Mouse (Mus musculus) liver, embryonic 18 days (tissue): ENCODE measurements around the gene Ifi211. TPM values are rescaled to one million over a fixed set of nuclear protein-coding genes. Genes with fewer than 3 reads are reported as not detected.

Experiments used
- polyA plus RNA-seq: library from polyadenylated mRNA; depleted of rRNA; stranded (reverse); fragments of >200 nt; gene quantifications from 2 replicates; pipeline ENCODE4 v1.2.3, GENCODE M21; 2012; rRNA removed

Ifi211 gene
- 6.9 and 7.9 TPM in 2 replicates for polyA plus RNA-seq

DNA sequence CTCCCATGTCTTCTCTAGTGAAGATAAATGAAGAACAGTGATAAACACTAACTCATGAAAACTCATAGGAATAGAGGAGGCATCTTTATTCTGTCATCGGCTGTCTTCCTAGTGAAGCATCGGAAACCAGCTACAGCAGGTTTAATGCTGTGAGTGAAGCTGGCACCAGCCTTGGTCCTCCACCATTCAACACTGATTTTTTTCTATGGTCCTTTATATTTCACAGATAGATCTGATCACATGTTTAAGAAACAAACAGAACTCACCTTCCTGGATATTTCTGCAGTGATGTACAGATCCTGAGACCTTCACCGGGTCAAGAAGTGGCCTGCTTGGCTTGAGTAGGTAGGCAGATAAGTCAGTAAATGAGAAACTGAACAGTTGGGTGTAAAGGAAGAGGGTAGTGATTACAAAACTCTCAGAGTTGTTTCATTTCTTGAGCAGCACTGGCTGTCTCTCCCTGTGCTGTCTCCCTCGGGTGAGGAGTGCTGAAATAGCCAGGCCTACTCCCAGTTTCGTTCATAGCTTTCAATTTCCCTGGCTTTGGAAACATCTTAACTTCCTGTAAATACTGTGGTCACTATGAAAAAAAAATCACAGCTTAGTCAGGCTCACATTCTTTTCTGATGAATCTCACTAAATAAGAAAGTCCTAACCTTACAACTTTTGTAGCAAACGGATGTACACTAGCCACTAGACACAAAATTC lies at the start of gene Ifi211:
Ifi211 (minus strand) TSS at position 499 of the 708 bp plus-strand sequence.

DNA sequence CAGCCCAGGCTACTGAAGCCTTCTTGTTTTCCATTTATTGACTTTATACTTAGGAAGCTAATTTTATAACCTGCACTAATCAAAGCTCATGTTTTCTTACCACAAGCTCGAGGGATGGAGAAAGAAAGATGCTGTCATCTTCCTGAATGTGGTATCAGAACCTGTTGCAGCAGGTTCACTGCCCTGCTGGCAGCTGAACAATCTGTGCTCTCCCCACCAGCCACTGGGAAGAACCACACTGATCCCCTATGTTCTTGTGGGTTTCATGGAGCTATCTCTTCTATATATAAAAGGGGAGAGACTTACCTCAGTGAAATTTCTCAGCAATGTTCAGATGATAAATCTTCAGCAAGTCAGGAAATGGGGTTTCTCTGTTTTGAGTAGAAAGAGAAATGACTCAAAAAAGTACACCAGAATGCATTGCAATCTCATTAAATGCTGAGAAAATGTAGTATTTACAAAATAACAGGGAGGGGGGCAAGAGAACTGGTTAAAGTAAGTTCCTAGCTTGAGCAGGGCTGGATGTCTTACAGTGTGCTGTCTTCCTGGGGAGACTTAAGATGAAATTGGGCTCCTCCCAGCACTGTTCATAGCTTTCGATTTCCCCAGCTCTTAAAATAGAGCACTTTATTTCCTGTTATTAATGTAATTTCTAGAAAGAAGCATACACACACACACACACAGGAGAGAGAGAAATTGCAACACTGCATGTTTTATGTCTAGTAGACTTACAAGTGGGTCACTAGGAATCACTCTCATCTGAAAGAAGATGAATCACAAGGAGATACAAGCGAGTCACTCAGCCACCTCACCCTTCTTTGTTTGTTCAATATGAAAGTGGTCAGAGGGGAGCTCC lies 29.3 kb upstream of the Ifi211 start, which contains the start of the genes Mndal and Ifi203:
Mndal (minus strand) TSS at position 568 of the 856 bp plus-strand sequence.
Ifi203 (minus strand) TSS at position 749 of the 856 bp plus-strand sequence.

Other genes with a start within 250 kb of the Ifi211 start
- 0.07 and 0.08 TPM in 2 replicates for gene Ifi208, start 239.4 kb downstream of the Ifi211 start, polyA plus RNA-seq
- 7.2 and 7.6 TPM in 2 replicates for gene Ifi207, start 171.3 kb downstream of the Ifi211 start, polyA plus RNA-seq
- 12.9 and 14.1 TPM in 2 replicates for gene Ifi204, start 146.1 kb downstream of the Ifi211 start, polyA plus RNA-seq
- gene Mndal, start 29.4 kb upstream of the Ifi211 start, polyA plus RNA-seq, result 11.5 and 13.0 TPM in 2 replicates
- 6.8 and 8.2 TPM in 2 replicates for gene Ifi203, start 29.6 kb upstream of the Ifi211 start, polyA plus RNA-seq
- gene Ifi202b, start 69.7 kb upstream of the Ifi211 start, polyA plus RNA-seq, result not detected in 2 replicates
- gene Ifi205, start 118.8 kb upstream of the Ifi211 start, polyA plus RNA-seq, result 1.5 and 2.3 TPM in 2 replicates
- 0.18 and 0.19 TPM in 2 replicates for gene Olfr433, start 127.7 kb upstream of the Ifi211 start, polyA plus RNA-seq
- gene Olfr432, start 136.2 kb upstream of the Ifi211 start, polyA plus RNA-seq, result 0.01 TPM in 2 replicates
- not detected in 2 replicates for gene Olfr430, start 153.6 kb upstream of the Ifi211 start, polyA plus RNA-seq
- not detected in 2 replicates for gene Olfr429, start 171.3 kb upstream of the Ifi211 start, polyA plus RNA-seq
- gene Olfr427, start 183.8 kb upstream of the Ifi211 start, polyA plus RNA-seq, result not detected in 2 replicates
- 0.02 TPM in 1 of 2 replicates, not detected in the other for gene Olfr231, start 208.1 kb upstream of the Ifi211 start, polyA plus RNA-seq
- gene Olfr424, start 218.5 kb upstream of the Ifi211 start, polyA plus RNA-seq, result not detected in 2 replicates
- not detected in 2 replicates for gene Olfr420, start 242.6 kb upstream of the Ifi211 start, polyA plus RNA-seq